15 mouse cellular contexts compared by ENCODE assay signal in genomic region chr17:81513368-81513958, GRCm38 (mm10).
DNase-seq lines count a peak whose midpoint lies in the region; ATAC-seq and TF ChIP-seq lines count a peak whose summit lies in the region.
"Had no signal": no experiment of that assay in that cellular context is flagged by ENCODE, and none has a peak within 500 bp of the region (broad histone marks: within the 10 kb centered on the region; RNA-seq: fewer than 3 reads in every experiment).

No protein-coding gene starts in this region.

- H3K27me3 ChIP-seq in limb, embryonic 10.5 days (ENCODE audit: low read depth, poor library complexity, severe bottlenecking) = no peaks in the 10 kb centered on the region
- H3K27me3 ChIP-seq in midbrain, embryonic 14.5 days (ENCODE audit: control insufficient read depth, insufficient read depth, low read length) = no peaks in the 10 kb centered on the region; the same call in 1 of the 2 replicates
- no peaks in the 10 kb centered on the region for H3K27me3 ChIP-seq in intestine, embryonic 15.5 days (replicated peaks)
- no peaks in the 10 kb centered on the region for H3K27me3 ChIP-seq in lung, postnatal 0 days (replicated peaks; ENCODE audit: insufficient read depth, low read length)
- H3K27me3 ChIP-seq: neural tube, embryonic 13.5 days had no signal

- H3K9me3 ChIP-seq in limb, embryonic 10.5 days (replicated peaks) = no peaks in the 10 kb centered on the region
- H3K9me3 ChIP-seq in midbrain, embryonic 14.5 days (ENCODE audit: control insufficient read depth, low read length) = no peaks in the 10 kb centered on the region
- H3K9me3 ChIP-seq in intestine, embryonic 15.5 days = no peaks in the 10 kb centered on the region
- no peaks in the 10 kb centered on the region for H3K9me3 ChIP-seq in lung, postnatal 0 days (ENCODE audit: low read length)
- H3K9me3 ChIP-seq: forebrain, embryonic 13.5 days; neural tube, embryonic 13.5 days had no signal

- TF ChIP-seq EP300 in lung, postnatal 0 days (IDR thresholded peaks at IDR 0.05) = no peak

- WGBS in limb, embryonic 10.5 days = 21% methylated on average over 6 of the region's 6 CpGs
- WGBS in midbrain, embryonic 14.5 days = 48% methylated on average over 6 of the region's 6 CpGs
- WGBS in intestine, embryonic 15.5 days = 59% methylated on average over 6 of the region's 6 CpGs
- 58% methylated on average over 6 of the region's 6 CpGs for WGBS in lung, postnatal 0 days

- no peak for DNase-seq in frontal cortex, postnatal 25 days (ENCODE audit: low spot score in 2 of 2)
- DNase-seq in embryo, embryonic 10.5 days (ENCODE audit: low spot score) = peak; percentile 55
- peak; percentile 60 for DNase-seq in kidney, adult 18-20 months
- no peak for DNase-seq in limb, embryonic 10.5 days (ENCODE audit: low spot score)
- DNase-seq in midbrain, embryonic 14.5 days = no peak
- DNase-seq in lung, postnatal 0 days (ENCODE audit: low spot score) = no peak
- DNase-seq: gastrocnemius, postnatal 10 days; lung, postnatal 10 days; retina, postnatal 1 day had no signal

- peak; percentile 41; the same call in 1 of the 2 replicates for ATAC-seq in frontal cortex, adult (ENCODE audit: low TSS enrichment)
- no peak for ATAC-seq in midbrain, embryonic 14.5 days (ENCODE audit: low FRiP score, low TSS enrichment)
- ATAC-seq in intestine, embryonic 15.5 days = no peak
- no peak for ATAC-seq in lung, postnatal 0 days
- ATAC-seq: forebrain, embryonic 13.5 days; intestine, postnatal 0 days; midbrain, embryonic 16.5 days had no signal

- no peaks in the 10 kb centered on the region for H3K36me3 ChIP-seq in limb, embryonic 10.5 days
- no peaks in the 10 kb centered on the region for H3K36me3 ChIP-seq in midbrain, embryonic 14.5 days (ENCODE audit: control insufficient read depth, insufficient read depth, low read length)
- no peaks in the 10 kb centered on the region for H3K36me3 ChIP-seq in intestine, embryonic 15.5 days
- no peaks in the 10 kb centered on the region for H3K36me3 ChIP-seq in lung, postnatal 0 days (ENCODE audit: insufficient read depth, low read length)
- H3K36me3 ChIP-seq: neural tube, embryonic 13.5 days had no signal

- H3K4me2 ChIP-seq in midbrain, embryonic 14.5 days (ENCODE audit: low read length) = no peak overlapping the region
- no peak overlapping the region for H3K4me2 ChIP-seq in intestine, embryonic 15.5 days (replicated peaks)
- no peak overlapping the region for H3K4me2 ChIP-seq in lung, postnatal 0 days (replicated peaks; ENCODE audit: low read depth, low read length)
- H3K4me2 ChIP-seq: forebrain, embryonic 13.5 days; neural tube, embryonic 13.5 days had no signal

- H3K4me3 ChIP-seq in limb, embryonic 10.5 days = no peak overlapping the region
- no peak overlapping the region for H3K4me3 ChIP-seq in midbrain, embryonic 14.5 days (replicated peaks; ENCODE audit: low read depth, low read length)
- H3K4me3 ChIP-seq in intestine, embryonic 15.5 days (replicated peaks) = no peak overlapping the region
- no peak overlapping the region for H3K4me3 ChIP-seq in lung, postnatal 0 days (ENCODE audit: low read depth, low read length)
- H3K4me3 ChIP-seq: forebrain, embryonic 13.5 days; neural tube, embryonic 13.5 days had no signal

- no peak for TF ChIP-seq CTCF in lung, postnatal 0 days (IDR thresholded peaks at IDR 0.05)

- H3K9ac ChIP-seq in midbrain, embryonic 14.5 days (replicated peaks; ENCODE audit: low read length) = no peak overlapping the region
- H3K9ac ChIP-seq in intestine, embryonic 15.5 days = no peak overlapping the region
- H3K9ac ChIP-seq in lung, postnatal 0 days (replicated peaks; ENCODE audit: low read depth) = no peak overlapping the region
- H3K9ac ChIP-seq: forebrain, embryonic 13.5 days; neural tube, embryonic 13.5 days had no signal

- peak overlapping the region; percentile 81 for H3K27ac ChIP-seq in limb, embryonic 10.5 days
- H3K27ac ChIP-seq in midbrain, embryonic 14.5 days (replicated peaks; ENCODE audit: low read depth, low read length) = no peak overlapping the region
- H3K27ac ChIP-seq in intestine, embryonic 15.5 days = no peak overlapping the region
- no peak overlapping the region for H3K27ac ChIP-seq in lung, postnatal 0 days (ENCODE audit: low read length)
- H3K27ac ChIP-seq: forebrain, embryonic 13.5 days; neural tube, embryonic 13.5 days had no signal

- H3K4me1 ChIP-seq in limb, embryonic 10.5 days = peaks cover 44% of the 10 kb centered on the region
- H3K4me1 ChIP-seq in midbrain, embryonic 14.5 days (ENCODE audit: control insufficient read depth, insufficient read depth, low read length) = no peaks in the 10 kb centered on the region
- no peaks in the 10 kb centered on the region for H3K4me1 ChIP-seq in intestine, embryonic 15.5 days (replicated peaks)
- H3K4me1 ChIP-seq in lung, postnatal 0 days (ENCODE audit: insufficient read depth, low read depth, low read length) = no peaks in the 10 kb centered on the region
- H3K4me1 ChIP-seq: forebrain, embryonic 13.5 days had no signal

Comparison
In these comparisons a context has a peak if more than half of its experiments do, and no peak if none do; other contexts are left out.
1. DNase-seq: peak in embryo, embryonic 10.5 days (single experiment) and kidney, adult 18-20 months (single experiment); none in frontal cortex, postnatal 25 days (0 of 2), limb, embryonic 10.5 days (single experiment), midbrain, embryonic 14.5 days (single experiment) and lung, postnatal 0 days (single experiment).